Mouse (Mus musculus): Measurements from ENCODE around the gene Ubr4.

Ubr4 gene

DNA sequence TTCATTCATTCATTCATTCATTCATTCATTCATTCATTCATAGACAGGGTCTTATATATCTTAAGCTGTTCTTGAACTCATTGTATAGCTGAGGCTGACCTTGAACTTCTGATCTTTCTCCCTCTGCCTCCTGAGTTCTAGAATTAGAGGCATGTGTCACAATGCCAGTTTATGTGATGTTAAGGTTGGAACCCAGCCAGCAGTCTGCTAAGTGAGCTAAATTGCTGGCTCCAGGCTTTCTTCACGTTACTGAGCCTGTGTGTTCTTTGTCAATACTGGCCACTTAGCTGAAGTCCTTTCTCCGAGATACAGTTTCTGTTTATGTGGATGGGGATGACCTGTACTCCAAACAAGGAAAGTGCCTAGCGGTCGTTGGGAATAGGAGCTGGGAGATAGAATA, 78.5 kb downstream of the Ubr4 start:
- DNase-seq (ENCODE audit: low spot score in 2 of 2): no peak

DNA sequence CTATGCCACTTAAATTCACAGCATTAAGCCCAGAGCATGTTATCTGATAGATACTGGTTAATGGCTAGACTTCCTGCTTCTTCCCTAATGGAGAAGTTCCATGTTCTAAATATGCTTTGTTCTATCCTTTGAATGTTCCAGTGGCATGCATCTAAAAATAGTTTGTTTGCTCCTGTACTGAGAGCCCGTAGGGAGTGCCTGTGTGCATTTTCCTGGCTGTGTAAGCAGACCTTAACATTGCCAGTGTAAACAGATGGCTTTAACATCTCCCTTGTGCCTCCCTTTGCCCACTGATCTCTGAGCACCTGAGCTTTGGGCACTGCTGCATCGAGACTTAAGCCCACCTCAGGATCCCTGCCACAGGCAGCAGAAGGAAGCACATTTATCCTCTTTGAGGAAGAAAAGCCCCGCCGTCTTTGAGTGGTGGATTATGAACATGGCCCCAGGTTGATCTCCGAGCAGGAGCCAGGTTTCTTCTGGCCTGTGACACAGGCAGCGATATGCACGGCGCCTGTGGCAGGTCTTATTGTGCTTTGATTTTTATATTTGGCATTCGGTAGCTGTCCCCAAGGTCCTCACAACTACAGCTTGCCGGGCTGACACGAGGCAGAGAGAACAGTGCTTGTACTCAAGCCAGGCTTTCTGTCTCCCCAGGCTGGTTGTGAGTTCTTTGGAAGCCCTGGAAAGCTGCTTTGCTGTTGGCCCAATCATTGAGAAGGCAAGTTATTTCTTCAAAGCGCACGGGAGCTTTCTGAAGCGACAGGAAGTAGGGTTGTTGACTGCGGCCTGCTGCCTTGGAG, 80.8 kb downstream of the Ubr4 start:
- no peak for DNase-seq (ENCODE audit: low spot score in 2 of 2)

DNA sequence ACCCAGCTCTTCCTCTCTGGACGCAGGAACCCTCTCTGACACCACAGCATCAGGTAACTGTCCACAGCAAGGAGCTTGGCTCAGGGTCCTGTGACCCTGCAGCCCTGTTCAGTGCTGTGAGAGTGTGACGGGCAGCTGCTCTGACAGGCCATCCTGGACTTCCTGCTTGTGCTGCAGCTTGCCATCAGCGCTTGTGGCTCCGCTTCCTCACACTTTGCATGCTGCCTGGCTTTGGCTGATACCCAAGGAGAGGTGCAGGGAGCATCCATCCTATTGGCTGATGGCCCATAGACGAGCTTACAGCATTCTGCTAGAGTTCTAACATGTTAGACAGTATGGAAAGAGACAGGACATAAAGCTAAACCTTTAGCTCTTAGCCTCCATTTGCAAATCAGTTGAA, 88.8 kb downstream of the Ubr4 start:
- no peak for DNase-seq (ENCODE audit: low spot score in 2 of 2)

DNA sequence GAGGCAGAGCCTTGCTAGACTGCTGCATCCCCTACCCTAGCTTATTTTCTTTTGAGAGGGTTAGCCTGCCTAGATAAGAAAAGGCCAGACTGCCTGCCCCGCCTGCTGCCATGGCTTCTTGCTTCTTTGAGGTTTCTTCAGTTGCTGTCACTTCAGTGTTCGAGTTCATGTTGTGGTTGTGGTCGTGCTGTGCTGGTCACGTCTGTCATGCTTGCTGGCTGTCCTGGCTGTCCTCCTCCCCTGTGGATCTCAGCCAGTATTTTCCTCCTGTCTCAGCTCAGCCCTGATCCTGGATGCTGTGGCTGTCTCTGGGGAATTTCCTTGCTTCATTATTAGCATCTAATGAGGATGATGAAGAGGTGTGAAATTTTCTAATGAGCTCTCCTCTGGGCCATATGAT, 89.4 kb downstream of the Ubr4 start:
- no peak for DNase-seq (ENCODE audit: low spot score in 2 of 2)

DNA sequence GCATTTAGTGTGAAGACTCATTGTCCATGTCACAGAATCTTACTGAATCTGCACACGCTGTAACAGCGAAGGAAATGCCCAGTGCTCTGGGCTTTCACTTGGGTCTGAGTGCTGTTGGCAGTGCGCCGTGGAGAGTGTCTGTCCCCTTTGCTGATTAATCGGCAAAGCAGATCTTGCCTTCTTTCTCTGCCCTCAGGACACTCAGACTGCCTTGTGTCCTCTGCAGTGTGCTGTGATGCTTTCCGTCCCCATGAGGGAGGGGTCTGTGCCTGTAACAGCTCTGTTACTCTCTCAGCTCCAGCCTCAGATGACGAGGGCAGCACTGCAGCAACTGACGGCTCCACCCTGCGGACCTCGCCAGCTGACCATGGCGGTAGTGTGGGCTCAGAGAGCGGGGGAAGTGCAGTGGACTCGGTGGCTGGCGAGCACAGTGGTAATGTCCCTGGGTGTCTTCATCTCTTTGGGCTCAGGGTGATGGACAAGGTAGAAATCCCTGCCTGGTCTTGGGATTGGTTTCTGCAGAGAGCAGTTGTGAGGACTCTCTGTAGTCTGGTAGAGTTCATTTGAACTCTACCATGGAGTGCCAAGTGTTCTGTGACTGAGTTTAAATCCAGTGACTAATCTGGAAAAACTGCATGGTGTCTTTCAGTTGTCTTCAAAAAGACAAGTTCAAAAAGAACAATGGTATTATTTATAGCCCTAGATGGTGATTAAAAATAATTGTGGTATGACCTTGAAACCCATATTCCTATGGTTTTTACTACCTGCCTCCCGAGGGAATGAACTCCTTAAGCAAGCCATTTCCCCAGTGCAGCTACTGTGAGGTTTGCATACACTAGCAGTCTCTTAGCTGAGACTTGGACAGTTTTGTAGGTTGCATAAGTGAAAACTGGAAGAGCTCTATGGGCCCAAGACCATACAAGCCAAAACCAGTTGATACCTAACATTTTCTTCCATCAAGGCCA, 90.3 kb downstream of the Ubr4 start:
- no peak for DNase-seq (ENCODE audit: low spot score in 2 of 2)

DNA sequence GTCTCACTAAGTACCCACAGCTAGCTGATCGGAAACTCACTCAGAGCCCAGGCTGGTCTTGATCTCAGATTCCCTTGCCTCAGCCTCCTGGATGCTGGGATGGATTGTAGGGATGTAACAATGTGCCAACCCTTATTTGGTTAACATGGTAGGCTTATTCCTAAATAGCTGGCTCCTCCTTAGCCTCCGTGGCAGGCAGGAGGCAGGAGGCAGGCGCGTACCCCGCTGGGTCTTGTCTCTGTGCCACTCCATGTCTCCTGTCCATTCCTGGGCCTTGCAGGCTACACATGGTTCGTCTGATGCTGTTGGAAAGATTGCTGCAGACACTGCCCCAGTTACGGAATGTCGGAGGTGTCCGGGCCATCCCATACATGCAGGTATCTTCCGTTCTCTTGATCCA, 91.9 kb downstream of the Ubr4 start:
- no peak for DNase-seq (ENCODE audit: low spot score in 2 of 2)

DNA sequence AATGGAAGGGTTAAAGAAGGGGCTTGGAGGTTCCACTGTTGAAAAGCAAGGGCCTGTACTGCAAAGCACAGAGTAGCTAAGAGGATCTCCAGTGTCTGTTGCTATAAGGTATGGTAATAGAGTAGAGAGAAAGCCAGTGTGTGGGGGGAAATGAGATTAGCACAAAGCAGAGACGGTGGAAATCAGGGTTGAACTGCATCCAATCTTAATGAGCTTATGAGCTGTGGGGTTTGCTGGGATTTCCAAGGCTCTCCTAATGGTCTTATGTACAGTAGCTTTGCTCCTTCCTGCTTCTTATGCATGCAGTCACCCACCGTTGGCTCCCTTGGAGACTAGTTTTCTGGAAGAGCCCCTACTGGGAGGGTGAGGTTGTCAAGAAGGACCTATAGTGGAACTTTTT, 93.8 kb downstream of the Ubr4 start:
- no peak for DNase-seq (ENCODE audit: low spot score in 2 of 2)

DNA sequence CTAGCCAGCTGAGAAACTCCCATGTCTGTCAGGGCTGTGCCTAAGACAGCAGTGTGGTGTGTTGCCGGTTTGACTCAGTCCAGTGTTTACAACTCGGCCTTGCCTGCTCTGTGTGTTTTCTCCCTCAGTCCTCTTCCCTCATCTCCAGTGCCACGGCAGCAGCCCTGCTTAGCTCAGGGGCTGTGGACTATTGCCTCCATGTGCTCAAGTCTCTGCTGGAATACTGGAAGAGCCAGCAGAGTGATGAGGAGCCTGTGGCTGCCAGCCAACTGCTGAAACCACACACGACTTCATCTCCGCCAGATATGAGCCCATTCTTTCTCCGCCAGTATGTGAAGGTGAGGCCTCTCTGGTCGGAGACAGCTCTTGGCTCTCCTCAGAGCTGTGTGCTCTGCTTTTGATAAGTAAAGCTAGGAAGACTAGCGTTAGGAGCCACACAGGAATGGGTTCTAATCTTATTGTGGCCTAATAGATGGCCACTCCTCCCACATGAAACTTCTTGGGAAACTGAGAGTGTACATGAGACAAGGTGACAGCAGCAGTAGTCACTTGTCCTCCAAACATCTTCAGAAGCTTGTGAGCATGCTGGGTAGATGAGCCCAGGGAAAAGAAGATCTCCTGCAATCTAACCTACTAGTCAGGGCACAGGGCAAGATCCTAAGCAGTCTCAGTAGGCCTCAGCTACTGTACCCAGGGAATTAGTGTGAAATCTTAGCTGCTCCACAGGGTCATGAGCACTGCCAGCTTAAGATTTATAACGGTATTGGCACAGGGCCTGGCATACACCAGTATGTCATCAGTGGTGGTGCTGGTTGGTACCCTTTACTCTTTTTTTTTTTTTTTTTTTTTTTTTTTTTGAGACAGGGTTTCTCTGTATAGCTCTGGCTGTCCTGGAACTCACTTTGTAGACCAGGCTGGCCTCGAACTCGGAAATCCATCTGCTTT, 94.6 kb downstream of the Ubr4 start:
- no peak for DNase-seq (ENCODE audit: low spot score in 2 of 2)

DNA sequence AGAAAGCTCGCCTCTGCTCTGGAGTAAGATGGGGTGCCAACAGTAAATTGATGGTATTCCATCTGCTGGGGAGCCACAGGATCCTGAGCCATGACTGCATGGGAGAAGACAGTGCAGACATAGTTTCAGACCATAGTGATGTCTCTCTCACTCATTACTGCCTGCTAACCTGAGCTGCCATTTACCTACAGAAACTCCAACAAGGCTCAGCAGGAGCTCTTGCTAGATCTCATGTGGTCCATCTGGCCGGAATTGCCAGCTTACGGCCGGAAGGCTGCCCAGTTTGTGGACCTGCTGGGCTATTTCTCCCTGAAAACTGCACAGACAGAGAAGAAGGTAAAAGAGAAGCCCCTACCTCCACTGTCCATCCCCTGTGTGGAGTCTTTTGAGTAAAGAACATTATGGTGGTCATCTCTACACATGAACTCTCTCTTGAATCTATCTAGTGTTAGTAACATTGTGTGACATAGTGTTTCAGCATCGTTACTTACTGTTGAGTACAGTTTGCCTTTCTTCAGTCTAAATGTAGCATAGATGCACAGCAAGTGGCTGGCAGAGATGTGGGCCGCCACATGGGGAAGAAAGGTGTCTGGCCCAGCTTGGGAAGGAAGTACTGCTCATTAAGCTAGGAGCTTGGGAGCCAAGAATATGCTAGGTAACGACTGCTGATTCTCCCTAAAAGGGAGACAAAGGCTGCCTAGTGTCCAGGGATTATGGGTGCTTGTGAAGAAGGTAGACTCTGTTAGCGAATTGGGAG, 100.7 kb downstream of the Ubr4 start:
- DNase-seq (ENCODE audit: low spot score in 2 of 2): no peak

DNA sequence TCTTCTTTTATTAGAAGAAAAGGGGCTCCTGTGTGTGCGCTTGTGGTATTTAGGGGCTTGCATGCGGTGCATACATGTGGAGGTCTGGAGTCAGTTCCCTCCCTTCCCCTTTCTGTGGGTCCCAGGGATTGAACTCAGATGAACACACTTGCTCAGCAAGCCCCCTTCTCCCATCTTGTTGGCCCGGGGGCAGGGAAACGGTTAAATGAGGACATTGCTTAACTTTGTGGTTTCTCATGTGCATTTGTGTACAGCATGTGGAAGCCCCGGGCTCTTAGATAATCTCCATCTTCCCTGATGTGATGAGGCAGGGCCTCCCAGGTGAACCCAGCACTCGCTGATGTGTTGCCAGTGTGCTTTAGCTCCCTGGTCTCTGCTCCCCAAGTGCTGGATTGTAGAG, 101.9 kb downstream of the Ubr4 start:
- DNase-seq (ENCODE audit: low spot score in 2 of 2): no peak

DNA sequence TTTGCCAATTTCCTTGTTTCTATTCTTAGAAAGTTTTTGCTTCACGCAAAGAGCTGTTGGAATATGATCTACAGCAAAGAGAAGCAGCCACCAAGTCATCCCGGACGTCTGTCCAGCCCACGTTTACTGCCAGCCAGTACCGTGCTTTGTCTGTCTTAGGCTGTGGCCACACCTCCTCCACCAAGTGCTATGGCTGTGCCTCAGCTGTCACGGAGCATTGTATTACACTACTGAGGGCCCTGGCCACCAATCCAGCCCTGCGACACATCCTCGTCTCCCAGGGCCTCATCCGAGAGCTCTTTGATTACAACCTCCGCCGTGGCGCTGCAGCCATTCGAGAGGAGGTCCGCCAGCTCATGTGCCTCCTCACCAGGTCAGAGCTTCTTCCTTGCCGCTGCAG, 107.6 kb downstream of the Ubr4 start:
- DNase-seq (ENCODE audit: low spot score in 2 of 2): no peak

DNA sequence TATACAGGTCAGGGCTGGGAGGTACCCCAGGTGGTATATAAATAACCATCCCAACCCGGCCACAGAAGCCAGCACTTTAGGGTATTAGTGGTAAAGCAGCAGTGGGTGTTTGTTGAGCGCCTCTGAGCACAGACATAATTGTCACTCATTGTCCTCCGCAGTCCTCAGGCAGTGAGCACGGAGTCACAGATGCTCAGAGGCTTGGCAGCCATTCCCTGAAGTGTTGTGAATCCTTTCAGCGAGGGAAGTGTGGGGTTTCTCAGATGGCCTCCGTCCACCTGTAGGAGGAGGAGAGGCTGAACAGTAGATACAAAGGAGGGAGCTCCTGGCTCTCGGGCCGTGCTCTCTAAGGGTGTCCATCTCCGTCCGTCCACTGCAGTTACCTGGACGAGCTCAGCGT, 111.8 kb downstream of the Ubr4 start:
- DNase-seq (ENCODE audit: low spot score in 2 of 2): no peak

DNA sequence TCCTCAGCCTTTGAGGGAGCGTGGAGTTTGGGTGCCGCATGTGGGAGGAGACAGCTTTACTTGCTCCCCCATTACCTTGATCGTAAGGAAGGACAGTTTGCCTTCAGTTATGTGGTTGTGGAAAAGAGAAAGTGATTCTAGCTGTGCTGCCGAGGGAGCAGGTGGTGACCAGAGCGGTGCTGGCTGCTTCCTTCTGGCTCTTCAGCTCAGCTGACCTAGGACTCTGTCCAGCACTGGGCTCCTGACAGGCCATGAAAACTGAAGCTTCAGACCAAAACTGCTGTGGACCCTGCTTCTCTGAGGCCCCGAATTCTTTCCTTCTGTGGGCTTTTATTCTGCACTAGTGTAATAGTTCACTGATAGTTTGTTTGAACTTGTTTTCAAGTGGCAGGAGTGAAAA, 114.1 kb downstream of the Ubr4 start:
- DNase-seq (ENCODE audit: low spot score in 2 of 2): no peak

DNA sequence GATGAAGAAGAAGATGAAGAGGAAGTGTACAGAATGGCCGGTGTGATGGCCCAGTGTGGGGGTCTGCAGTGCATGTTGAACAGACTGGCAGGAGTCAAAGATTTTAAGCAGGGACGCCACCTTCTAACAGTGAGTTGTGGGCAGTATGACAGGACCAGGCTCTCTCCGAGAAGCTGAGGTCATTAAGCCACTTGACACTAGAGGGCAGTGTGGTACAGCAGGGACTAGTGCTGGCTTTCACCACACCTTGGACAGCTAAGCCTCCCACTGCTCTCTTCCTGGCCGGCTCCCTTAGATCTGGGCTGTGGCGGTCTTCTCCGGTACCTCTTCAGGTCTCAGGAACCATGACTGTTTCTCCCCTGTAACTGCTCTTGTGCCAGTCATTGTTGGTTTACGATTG, 117.8 kb downstream of the Ubr4 start:
- peak; percentile 70 to 75 for DNase-seq (ENCODE audit: low spot score in 2 of 2)

DNA sequence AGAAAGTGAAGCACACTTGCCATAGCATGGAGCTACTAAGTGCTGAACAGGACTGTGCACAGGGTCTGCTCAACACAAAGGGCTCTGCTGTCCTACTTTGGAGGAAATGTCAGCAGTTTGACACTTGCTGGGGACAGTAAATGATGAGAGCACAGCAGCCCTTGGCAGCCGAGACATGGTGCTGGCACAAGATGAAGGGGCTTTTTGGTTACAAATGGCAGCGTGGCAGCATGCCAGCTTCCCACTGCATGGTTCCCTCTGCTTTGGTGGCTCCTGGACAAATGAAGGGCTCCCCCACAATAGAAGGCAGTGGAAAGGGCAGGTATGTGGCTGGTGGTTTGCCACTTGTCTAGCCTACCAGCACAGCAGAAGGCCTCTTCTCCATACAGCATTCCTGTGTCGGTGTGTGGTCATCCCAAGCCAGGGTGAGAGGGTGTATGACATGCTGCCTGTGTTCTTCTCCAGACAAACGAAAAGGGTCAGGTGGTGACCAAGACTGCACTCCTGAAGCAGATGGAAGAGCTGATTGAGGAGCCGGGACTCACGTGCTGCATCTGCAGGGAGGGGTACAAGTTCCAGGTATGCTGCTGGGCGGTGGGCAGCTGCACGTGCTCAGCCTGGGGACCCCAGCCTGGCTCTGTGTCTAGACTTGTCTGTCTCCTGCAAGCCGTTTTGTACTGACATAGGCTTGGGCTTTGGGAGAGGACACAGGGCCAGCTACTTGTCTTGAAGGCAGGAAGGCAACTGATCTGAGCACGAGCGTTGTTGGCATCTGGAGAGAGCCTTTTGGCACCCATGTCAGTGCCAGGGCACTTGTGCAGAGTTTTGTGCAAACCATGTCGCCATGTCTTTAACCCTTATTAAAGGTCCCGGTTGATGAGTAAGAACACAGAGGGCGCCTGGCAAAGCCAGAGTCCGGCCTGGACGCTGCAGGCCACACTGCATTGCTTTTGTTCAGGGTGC, 124.5 kb downstream of the Ubr4 start:
- DNase-seq (ENCODE audit: low spot score in 2 of 2): no peak

DNA sequence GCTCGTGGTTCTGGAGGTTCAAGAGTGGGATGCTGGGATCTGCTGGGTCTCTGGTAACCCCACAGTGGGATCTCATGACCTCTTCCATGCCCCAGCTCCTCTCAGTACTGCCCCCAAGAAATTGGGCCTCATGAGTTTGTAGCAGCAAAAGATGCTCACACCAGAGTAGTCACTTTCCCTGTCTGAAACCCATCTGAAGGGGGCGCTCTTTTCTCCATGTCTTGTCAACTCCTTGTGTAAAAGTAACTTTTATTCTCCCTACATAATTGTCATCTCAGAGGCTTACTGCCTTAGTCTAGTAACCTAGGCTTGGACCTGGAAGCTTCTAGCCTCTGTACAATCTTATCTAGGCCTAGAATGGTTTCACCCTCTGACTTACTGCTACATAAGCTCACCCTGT, 125.6 kb downstream of the Ubr4 start:
- no peak for DNase-seq (ENCODE audit: low spot score in 2 of 2)

DNA sequence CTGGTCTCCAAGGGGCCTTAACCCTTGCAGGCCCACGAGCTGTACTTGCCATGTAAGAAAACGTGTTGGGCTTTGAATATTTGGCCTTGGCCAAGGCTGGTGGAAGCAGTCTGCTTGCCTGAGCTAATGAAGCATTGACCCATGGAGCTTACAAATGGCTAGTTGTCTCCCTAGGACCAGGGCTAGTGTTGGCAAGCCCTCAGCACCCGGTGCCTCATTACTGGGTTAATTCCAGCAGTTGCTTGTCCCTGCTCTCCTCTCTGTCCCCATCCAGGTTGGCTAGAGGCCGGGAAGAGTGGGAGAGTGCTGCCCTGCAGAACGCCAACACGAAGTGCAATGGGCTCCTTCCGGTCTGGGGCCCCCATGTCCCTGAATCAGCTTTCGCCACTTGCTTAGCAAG, 126.8 kb downstream of the Ubr4 start:
- no peak for DNase-seq (ENCODE audit: low spot score in 2 of 2)

DNA sequence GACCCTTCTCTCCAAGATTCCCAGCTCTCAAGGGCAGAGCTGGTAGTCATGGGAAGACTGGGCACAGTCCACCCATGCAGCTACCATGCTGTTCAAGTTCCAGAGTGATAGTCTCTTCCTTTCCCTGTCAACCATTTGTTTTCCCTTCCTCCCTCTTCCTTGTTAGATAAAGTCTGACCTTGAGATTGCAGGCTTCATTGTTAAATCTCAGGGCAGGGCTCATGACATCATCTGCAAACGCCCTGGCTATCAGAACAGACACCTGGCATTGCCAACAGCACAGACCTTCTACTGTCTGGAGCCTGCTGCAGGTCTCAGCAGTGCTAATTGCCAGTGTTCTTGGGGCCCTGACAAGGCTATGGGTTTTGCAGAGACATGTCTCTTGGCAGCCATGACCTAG, 129.0 kb downstream of the Ubr4 start:
- no peak for DNase-seq (ENCODE audit: low spot score in 2 of 2)

DNA sequence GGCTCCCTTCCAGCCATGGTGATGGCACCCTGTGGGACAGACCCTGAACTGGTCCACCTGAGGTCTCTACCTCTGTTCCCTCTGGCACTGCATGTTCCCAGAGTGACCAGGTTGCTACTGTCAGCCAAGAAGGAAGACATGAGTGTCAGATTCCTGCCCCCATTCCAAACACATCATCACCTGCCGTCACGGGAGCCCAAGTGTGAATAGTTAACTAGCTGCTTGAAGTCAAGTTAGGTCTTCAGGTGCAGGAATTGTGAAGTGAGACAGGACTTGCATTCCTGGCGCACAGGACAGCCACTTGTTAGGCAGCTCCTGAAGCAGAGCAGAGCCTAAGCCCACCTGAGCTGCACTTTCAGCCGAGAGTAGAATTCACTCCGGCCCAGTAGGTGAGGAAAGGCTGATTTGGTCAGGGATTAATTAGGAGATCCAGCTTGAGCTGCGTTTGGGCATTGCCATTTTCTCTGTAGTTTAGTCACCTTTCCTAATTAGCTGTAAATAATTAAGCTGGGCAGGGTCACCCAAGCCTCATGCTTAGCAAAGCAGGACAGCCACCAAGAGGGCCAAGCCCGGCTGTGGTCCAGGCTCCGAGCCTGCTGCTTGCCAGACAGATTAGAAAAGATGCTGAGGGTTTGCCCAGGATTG, 131.2 kb downstream of the Ubr4 start:
- DNase-seq (ENCODE audit: low spot score in 2 of 2): no peak
